Comparison of ENCODE assay signal across 8 mouse cellular contexts in genomic region chrX:50600262-50600661, GRCm38 (mm10).
A peak's percentile ranks its signal among the peaks of the same experiment; 100 is the strongest.
DNase-seq lines count a peak whose midpoint lies in the region; ATAC-seq and TF ChIP-seq lines count a peak whose summit lies in the region.
"Not testable (repeated sequence)": the region's sequence is repeated elsewhere in the genome, so short reads cannot be mapped to it uniquely, and the experiment has no call there.

No protein-coding gene starts in this region.

- H3K4me1 ChIP-seq in embryonic facial prominence, embryonic 12.5 days; heart, adult 2 months (ENCODE audit: control insufficient read depth, insufficient read depth, low read length); hindbrain, embryonic 16.5 days (ENCODE audit: control insufficient read depth, insufficient read depth, low read depth, low read length); limb, embryonic 11.5 days (ENCODE audit: control insufficient read depth, insufficient read depth, low read length); neural tube, embryonic 13.5 days (replicated peaks): not testable (repeated sequence)

- H3K4me2 ChIP-seq in embryonic facial prominence, embryonic 12.5 days (replicated peaks): peak overlapping the region; percentile 28
- H3K4me2 ChIP-seq in hindbrain, embryonic 16.5 days (ENCODE audit: low read length): peak overlapping the region; percentile 35; the same call in 1 of the 2 replicates
- peak overlapping the region; percentile 20; the same call in 1 of the 2 replicates for H3K4me2 ChIP-seq in limb, embryonic 11.5 days (ENCODE audit: low read depth, severe bottlenecking)
- H3K4me2 ChIP-seq in neural tube, embryonic 13.5 days: peak overlapping the region; percentile 40

- not testable (repeated sequence) for H3K9me3 ChIP-seq in embryonic facial prominence, embryonic 12.5 days; hindbrain, embryonic 16.5 days (ENCODE audit: control insufficient read depth, low read length); limb, embryonic 11.5 days (ENCODE audit: control insufficient read depth, low read length); neural tube, embryonic 13.5 days

- intact Hi-C loops in heart, adult 2 months (cut with DNase I): loop anchor here (2.0 kb wide), 1 partner anchor 19 kb away; no protein-coding TSS in a partner anchor

- peak; percentile 66 for TF ChIP-seq CTCF in heart, adult 2 months (IDR thresholded peaks at IDR 0.05)

- not testable (repeated sequence) for H3K79me2 ChIP-seq in heart, adult 2 months (replicated peaks; ENCODE audit: control insufficient read depth, insufficient read depth, low read length)

- not testable (repeated sequence) for TF ChIP-seq POLR2A in heart, adult 2 months (IDR thresholded peaks at IDR 0.05; ENCODE audit: insufficient read depth, low read depth, low read length)

- not testable (repeated sequence) for ATAC-seq in embryonic facial prominence, embryonic 12.5 days (ENCODE audit: insufficient number of reproducible peaks, insufficient read depth, low FRiP score, low TSS enrichment); limb, embryonic 11.5 days (ENCODE audit: insufficient number of reproducible peaks, low FRiP score, low TSS enrichment, low read depth); neural tube, embryonic 13.5 days (ENCODE audit: low read depth)
- ATAC-seq in hindbrain, embryonic 16.5 days: peak; percentile 76

- not testable (repeated sequence) for H3K27ac ChIP-seq in embryonic facial prominence, embryonic 12.5 days; limb, embryonic 11.5 days (replicated peaks; ENCODE audit: low read depth, low read length)
- H3K27ac ChIP-seq in heart, adult 2 months: peak overlapping the region; percentile 89
- H3K27ac ChIP-seq in hindbrain, embryonic 16.5 days (ENCODE audit: low read depth, low read length): peak overlapping the region; percentile 77; the same call in 1 of the 2 replicates
- H3K27ac ChIP-seq in neural tube, embryonic 13.5 days (replicated peaks): peak overlapping the region; percentile 59

- H3K4me3 ChIP-seq in embryonic facial prominence, embryonic 12.5 days; limb, embryonic 11.5 days (ENCODE audit: low read depth, low read length): not testable (repeated sequence)
- peak overlapping the region; percentile 54 for H3K4me3 ChIP-seq in heart, adult 2 months
- H3K4me3 ChIP-seq in hindbrain, embryonic 16.5 days (ENCODE audit: low read length): peak overlapping the region; percentile 12
- H3K4me3 ChIP-seq in neural tube, embryonic 13.5 days: peak overlapping the region; percentile 27

- 61% methylated on average over 3 of the region's 3 CpGs for WGBS in embryonic facial prominence, embryonic 12.5 days
- WGBS in heart, adult 2 months: 64% methylated on average over 3 of the region's 3 CpGs
- WGBS in hindbrain, embryonic 16.5 days: 80% methylated on average over 3 of the region's 3 CpGs
- WGBS in limb, embryonic 11.5 days: 53% methylated on average over 3 of the region's 3 CpGs
- WGBS in neural tube, embryonic 13.5 days: 83% methylated on average over 3 of the region's 3 CpGs

- H3K9ac ChIP-seq in embryonic facial prominence, embryonic 12.5 days; heart, adult 2 months (ENCODE audit: low read depth, low read length); hindbrain, embryonic 16.5 days (ENCODE audit: low read depth, low read length); limb, embryonic 11.5 days (ENCODE audit: low read length); neural tube, embryonic 13.5 days: not testable (repeated sequence)

- not testable (repeated sequence) for TF ChIP-seq EP300 in heart, adult 2 months (IDR thresholded peaks at IDR 0.05; ENCODE audit: insufficient read depth, low read depth, low read length)

- peak; percentile 85 for DNase-seq in R1 (ENCODE audit: low read depth, low spot score)
- peak in 1 of 2 experiments; percentile 85 for DNase-seq in heart, adult 2 months
- DNase-seq in limb, embryonic 11.5 days (ENCODE audit: low spot score): peak; percentile 61
- peak; percentile 94 for DNase-seq in lung, postnatal 25 days (ENCODE audit: low spot score)
- DNase-seq in yolk sac, embryonic 10.5 days (ENCODE audit: low spot score): peak; percentile 68

- peaks cover 18% of the 10 kb centered on the region for H3K36me3 ChIP-seq in embryonic facial prominence, embryonic 12.5 days
- not testable (repeated sequence) for H3K36me3 ChIP-seq in heart, adult 2 months (ENCODE audit: control insufficient read depth, insufficient read depth, low read length); hindbrain, embryonic 16.5 days (ENCODE audit: control insufficient read depth, insufficient read depth, low read length); limb, embryonic 11.5 days (ENCODE audit: control insufficient read depth, insufficient read depth, low read length)
- peaks cover 23% of the 10 kb centered on the region for H3K36me3 ChIP-seq in neural tube, embryonic 13.5 days

- H3K27me3 ChIP-seq in embryonic facial prominence, embryonic 12.5 days; heart, adult 2 months (ENCODE audit: control insufficient read depth, insufficient read depth, low read length); hindbrain, embryonic 16.5 days (replicated peaks; ENCODE audit: control insufficient read depth, insufficient read depth, low read length); limb, embryonic 11.5 days (ENCODE audit: control insufficient read depth, insufficient read depth, low read length); neural tube, embryonic 13.5 days: not testable (repeated sequence)
